Mouse (Mus musculus): ENCODE results near the gene Abca7. TPM values are rescaled to one million over a fixed set of nuclear protein-coding genes. Genes with fewer than 3 reads are reported as not detected.
A peak's percentile ranks its signal among the peaks of the same experiment; 100 is the strongest.

Gene Abca7
- 1 to 10 TPM; 7.5 to 8.5 (median 8.0) TPM for total RNA-seq (2022)

- DNase-seq (ENCODE audit: low spot score) = peak; percentile 97
Measured at GRCm38 (mm10) chr10:79996272-79997033, at the start of gene Abca7. Gene Abca7, plus strand, starts transcription at chr10:79996494.

GRCm38 (mm10) chr10:79946752-79947322 is 49.5 kb upstream of the Abca7 start:
- DNase-seq (ENCODE audit: low spot score) = no peak

- no peak for DNase-seq (ENCODE audit: low spot score)
Measured at GRCm38 (mm10) chr10:79947502-79947901, 48.8 kb upstream of the Abca7 start.

GRCm38 (mm10) chr10:79949873-79950272 is 46.4 kb upstream of the Abca7 start:
- no peak for DNase-seq (ENCODE audit: low spot score)

- no peak for DNase-seq (ENCODE audit: low spot score)
Measured at GRCm38 (mm10) chr10:79950661-79951060, 45.6 kb upstream of the Abca7 start.

GRCm38 (mm10) chr10:79953946-79954345 is 42.3 kb upstream of the Abca7 start:
- no peak for DNase-seq (ENCODE audit: low spot score)

GRCm38 (mm10) chr10:79955691-79956090 is 40.6 kb upstream of the Abca7 start:
- no peak for DNase-seq (ENCODE audit: low spot score)

- DNase-seq (ENCODE audit: low spot score) = no peak
Measured at GRCm38 (mm10) chr10:79956643-79957154, 39.6 kb upstream of the Abca7 start.

- peak; percentile 75 for DNase-seq (ENCODE audit: low spot score)
Measured at GRCm38 (mm10) chr10:79958140-79958816, 38.0 kb upstream of the Abca7 start.

- peak; percentile 62 for DNase-seq (ENCODE audit: low spot score)
Measured at GRCm38 (mm10) chr10:79959412-79959811, 36.9 kb upstream of the Abca7 start.

- peak; percentile 100 for DNase-seq (ENCODE audit: low spot score)
Measured at GRCm38 (mm10) chr10:79959847-79960601, 36.3 kb upstream of the Abca7 start, which contains the start of gene Wdr18. Gene Wdr18, plus strand, starts transcription at chr10:79960152.

- DNase-seq (ENCODE audit: low spot score) = no peak
Measured at GRCm38 (mm10) chr10:79960671-79961294, 35.5 kb upstream of the Abca7 start.

- DNase-seq (ENCODE audit: low spot score) = no peak
Measured at GRCm38 (mm10) chr10:79964727-79965126, 31.6 kb upstream of the Abca7 start.

- no peak for DNase-seq (ENCODE audit: low spot score)
Measured at GRCm38 (mm10) chr10:79965325-79965724, 31.0 kb upstream of the Abca7 start.

GRCm38 (mm10) chr10:79966886-79967400 is 29.4 kb upstream of the Abca7 start:
- DNase-seq (ENCODE audit: low spot score) = peak; percentile 68

GRCm38 (mm10) chr10:79968181-79968580 is 28.1 kb upstream of the Abca7 start:
- DNase-seq (ENCODE audit: low spot score) = no peak

- no peak for DNase-seq (ENCODE audit: low spot score)
Measured at GRCm38 (mm10) chr10:79969124-79969568, 27.1 kb upstream of the Abca7 start.

GRCm38 (mm10) chr10:79970415-79971182 is 25.7 kb upstream of the Abca7 start, which contains the start of gene Grin3b:
Gene Grin3b, plus strand, starts transcription at chr10:79970715.
- DNase-seq (ENCODE audit: low spot score) = no peak

- no peak for DNase-seq (ENCODE audit: low spot score)
Measured at GRCm38 (mm10) chr10:79971183-79971497, 25.2 kb upstream of the Abca7 start.

GRCm38 (mm10) chr10:79972831-79973230 is 23.5 kb upstream of the Abca7 start:
- no peak for DNase-seq (ENCODE audit: low spot score)
